Mouse (Mus musculus) left cerebral cortex, postnatal 36 days (tissue): ENCODE data around the gene Ifit1bl1. TPM values are rescaled to one million over a fixed set of nuclear protein-coding genes. Genes with fewer than 3 reads are reported as not detected.
"Not testable (repeated sequence)": the region's sequence is repeated elsewhere in the genome, so short reads cannot be mapped to it uniquely, and the experiment has no call there.

Source experiments
- DNase-seq, 2 experiments: peaks; one replicate each; pipeline ENCODE4 v3.0.0; 2021 to 2022; ENCODE audit warnings: low spot score in 2 of 2, mixed read lengths in 1 of 2
- intact Hi-C: fragments of 180-260 bp; cut with DNase I; formaldehyde crosslinking; loops from one replicate; pipeline ENCODE4 v1.15.1; 2025
- total RNA-seq, 2 experiments: library from RNA; stranded (reverse); gene quantifications; 2 replicates each; pipeline ENCODE4 v1.2.3; 2021

Ifit1bl1 gene
- total RNA-seq, 2 experiments from 2014 or later = 1.7 to 1.8 TPM

DNA sequence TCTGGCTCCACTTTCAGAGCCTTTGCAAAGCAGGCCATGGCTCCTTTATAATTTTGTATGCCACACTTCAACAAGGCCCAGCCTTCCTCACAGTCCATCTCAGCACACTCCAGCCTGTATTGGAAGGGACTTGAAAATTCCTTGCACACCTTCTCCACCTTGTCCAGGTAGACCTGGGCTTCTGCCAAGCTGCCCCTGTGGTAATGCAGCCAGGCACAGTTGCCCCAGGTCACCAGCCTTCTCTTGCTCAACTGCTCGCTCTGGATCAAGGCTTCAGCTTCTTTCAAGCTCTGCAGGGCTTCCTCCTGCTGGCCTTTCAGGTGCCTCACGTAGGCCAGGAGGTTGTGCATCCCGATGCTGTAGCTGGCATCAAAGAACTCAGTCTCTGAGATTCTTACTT is 7.2 kb downstream of the Ifit1bl1 start:
- DNase-seq, intact Hi-C loops: not testable (repeated sequence)

DNA sequence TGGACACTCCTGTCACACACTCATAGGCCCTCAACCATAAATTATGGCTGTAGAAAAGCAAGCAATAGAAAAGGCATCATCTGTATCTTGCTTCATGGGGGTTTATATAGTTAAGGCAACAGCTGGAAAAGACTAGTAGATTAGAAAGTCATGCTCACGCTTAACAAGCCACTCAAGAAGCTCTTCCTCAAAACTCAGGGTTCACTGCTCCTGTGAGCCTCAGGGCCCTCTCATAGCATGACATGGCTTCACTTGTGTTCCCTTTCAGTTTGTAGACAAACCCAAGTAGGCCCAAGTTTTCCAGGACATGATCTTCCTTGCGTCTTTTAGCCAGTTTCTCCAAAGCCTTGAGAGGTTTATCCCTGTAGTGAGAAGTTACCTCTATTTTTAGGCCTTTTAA is 8.3 kb downstream of the Ifit1bl1 start:
- no peak for DNase-seq
- intact Hi-C loops = no loop called here

DNA sequence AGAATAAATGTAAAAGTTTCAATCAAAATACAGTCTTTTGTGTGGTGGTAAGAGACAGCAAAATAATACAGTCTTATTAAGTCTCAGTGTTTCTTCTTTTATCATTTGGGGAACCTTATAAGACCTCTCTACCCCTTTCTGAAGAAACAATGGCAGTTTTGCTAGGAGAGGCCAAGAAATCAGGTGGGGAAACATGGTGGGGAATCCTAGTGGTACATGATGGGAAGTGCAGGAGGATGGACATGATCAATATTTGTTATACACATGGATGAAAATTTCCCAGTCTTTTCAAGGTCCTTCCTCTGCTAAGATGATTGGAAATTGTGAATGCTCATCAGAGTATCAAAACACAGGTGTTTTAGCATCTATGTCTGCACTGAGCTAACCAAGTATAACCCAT is 12.8 kb downstream of the Ifit1bl1 start:
- intact Hi-C loops = no loop called here
- no peak for DNase-seq

DNA sequence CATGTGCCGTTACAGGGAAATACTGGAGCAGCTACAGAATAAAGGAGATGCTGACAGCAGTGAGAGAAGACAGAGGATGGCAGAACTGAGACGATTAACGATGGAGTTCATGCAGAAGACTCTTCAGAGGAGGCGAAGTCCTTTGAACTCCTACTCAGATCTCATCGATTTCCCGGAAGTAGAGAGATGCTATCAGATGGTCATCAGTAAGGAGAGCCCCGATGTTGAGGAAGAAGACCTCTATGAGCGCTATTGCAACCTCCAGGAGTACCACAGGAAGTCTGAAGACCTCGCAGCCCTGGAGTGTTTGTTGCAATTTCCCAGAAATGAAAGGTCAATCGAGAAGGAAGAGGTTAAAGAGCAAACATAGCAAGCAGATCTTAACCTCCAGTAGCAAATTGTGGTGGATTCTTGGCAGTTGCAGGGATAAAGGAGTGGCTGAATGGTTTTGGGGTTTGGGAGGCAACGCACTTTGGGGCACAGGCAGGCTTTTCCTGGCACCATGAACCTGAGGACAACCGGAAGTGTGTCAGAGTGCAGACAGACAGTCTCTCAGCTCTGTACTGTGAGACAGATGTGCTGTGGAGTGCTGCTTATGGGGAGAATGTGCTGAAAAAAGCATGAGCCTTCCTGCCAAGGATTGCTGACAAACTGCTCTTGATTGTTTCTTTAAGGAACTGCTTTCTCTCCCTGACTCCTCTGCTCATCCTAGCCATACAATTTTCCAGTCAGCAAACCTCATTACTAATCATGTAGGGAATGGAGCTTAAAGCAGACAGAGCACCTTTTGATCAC is 13.7 kb downstream of the Ifit1bl1 start:
- intact Hi-C loops, DNase-seq: not testable (repeated sequence)

DNA sequence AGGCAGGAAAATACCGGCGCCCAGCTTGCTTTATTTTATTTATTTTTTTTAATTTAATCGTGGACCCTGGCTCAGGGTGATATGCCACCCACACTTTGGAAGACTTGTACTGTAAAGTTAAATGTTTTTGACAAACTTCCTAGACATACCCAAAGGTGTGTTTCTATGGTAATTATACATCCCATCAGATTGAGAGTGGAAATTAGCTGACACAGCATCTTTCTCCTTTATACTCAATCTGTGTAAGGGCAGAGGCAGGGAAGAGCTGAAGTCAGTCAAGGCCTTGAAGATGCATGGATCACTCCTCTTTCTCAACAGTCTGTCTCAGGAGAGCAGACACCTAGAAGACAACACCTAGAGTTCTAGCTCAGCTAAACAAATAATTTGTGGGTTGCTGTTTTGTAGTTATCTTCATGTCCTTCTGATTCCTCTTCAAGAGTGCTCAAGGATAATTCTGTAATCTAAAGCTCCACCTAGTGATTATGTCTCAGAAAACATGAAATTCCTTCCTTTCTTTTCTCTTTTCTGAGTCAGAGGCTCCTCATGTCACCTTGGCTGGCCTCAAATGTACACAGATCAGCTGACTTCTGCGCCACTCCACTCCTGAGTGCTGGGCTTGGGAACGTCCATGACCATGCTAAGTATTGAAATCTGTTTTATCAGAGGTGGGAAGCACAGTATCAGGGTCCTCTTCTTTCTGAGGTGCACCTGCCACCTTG is 15.9 kb downstream of the Ifit1bl1 start:
- DNase-seq, intact Hi-C loops: not testable (repeated sequence)

DNA sequence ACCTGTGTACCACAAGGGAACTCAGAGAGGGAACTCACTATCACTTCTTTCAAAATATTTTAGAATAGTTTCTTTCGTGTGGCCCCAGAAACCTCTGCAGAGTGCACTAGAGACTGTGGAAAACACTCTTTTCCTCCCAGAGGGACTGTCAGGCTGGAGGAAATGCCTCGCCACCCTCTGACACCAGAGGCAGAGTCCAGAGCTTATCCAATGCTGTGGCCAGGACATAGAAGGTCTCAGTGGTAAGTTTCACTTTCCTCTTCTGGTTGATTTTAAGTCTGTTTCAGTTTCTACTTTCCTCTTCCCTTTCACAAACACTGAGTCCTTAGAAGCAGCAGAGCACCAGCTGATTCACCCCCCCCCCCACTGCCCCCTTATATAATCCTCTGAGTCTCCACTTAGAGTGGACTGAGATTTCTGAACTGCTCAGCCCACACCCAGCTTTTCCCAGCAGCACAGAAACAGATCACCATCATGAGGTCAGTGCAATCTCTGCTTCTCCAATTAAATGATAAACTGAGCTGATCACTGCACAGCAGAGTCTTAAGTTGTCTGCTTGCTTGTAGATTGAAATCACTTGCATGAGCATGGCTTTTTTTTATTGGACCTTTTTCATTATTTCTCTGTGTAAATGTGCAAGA is 18.5 kb downstream of the Ifit1bl1 start, which contains the start of gene Ifit3:
TSS of gene Ifit3 (plus strand) at position 406 of the 641 bp plus-strand sequence.
- DNase-seq, intact Hi-C loops: not testable (repeated sequence)

DNA sequence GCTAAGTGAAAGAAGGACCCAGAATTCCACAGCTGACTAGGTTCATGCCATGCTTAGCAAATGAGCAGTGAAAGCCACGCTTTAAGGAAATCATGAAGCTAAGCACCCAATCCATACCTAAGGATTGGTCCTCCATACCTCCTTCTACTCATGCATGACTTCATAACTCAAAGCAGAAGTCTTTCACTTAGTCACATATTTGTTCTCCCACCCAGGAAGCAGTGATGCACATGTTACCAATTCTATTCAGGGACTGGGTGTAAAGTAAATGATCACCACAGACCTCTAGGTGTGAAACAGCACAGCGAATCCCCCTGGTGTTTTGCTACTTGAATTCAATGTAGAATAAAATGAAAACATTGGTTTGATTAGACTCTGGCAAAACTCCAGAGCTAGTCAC is 19.1 kb downstream of the Ifit1bl1 start:
- intact Hi-C loops = loop anchor here (1.0 kb wide), 1 partner anchor 24 kb away; no protein-coding TSS in a partner anchor
- DNase-seq = not testable (repeated sequence)

DNA sequence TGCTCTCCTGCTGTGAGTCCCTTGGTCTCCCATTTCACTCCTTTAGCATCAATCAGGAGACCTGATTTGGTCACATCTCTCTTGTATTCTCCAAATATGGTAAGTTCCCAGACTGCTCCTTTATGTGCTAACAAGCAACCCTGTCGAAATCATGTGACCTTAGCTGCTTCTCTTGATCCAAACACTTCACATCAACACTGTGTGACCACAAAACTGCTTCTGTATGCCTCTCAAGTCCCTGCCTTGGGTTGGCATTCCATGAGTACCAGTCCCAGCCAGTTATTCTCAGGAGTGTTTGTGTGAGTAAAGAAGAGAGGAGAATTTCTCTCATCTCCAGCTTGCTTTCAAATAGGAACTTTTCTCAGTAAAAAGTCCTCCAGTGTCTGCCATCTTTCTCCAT is 24.6 kb downstream of the Ifit1bl1 start:
- no peak for DNase-seq
- intact Hi-C loops = no loop called here

DNA sequence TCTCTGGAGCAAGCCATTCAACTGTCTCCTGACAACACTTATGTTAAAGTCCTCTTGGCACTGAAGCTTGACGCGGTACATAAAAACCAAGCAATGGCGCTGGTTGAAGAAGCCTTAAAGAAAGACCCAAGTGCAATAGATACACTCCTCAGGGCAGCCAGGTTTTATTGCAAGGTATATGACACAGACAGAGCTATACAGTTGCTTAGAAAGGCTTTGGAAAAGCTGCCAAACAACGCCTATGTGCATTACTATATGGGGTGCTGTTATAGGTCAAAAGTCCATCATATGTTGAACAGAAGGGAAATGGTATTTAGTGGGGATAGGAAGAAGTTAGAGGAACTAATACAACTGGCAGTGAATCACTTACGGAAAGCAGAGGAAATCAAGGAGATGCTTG is 28.1 kb downstream of the Ifit1bl1 start:
- DNase-seq = no peak
- intact Hi-C loops = no loop called here

DNA sequence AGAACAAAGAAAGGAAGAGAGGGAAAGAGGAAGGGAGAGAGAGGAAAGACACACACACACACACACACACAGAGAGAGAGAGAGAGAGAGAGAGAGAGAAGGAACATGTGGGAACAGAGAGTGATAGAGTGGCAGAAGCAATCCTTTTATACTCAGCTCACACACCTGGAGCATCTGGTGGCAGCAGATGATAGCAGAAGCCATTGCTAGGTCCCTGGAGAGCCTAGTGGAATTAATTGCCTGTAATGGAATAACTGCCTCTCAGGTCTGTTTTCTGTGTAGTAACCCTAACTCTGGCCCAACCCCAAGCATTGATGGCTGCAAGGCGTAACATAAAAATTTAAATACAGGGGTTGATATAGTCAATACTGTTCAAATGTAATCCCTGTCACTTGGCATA is 30.7 kb downstream of the Ifit1bl1 start:
- intact Hi-C loops = no loop called here
- DNase-seq = no peak

DNA sequence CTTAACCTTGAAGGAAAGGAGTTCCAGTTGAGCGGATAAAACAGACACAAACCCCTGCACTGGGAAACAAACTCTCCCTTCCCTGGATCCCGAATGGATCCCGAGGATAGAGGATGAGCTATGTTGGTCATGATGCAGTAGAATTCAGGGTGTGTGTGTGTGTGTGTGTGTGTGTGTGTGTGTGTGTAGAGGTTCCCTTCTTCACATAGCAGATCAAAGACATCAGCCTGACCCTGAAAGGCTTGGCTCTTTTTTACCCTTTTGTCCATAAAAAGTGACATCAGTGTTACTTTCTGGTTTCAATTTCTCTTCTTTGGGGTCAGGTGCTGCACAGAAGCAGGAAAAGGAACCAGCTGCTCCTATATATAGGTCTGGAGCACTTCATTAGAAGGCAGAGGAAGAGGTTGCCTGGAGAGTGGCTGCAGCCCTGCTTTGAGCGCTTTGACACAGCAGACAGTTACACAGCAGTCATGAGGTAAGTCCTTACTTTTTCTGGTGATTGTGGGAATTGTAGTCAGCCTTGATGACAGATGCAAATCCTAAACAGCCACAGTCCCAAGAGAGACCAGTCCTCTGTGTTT is 31.8 kb downstream of the Ifit1bl1 start:
- intact Hi-C loops = no loop called here

DNA sequence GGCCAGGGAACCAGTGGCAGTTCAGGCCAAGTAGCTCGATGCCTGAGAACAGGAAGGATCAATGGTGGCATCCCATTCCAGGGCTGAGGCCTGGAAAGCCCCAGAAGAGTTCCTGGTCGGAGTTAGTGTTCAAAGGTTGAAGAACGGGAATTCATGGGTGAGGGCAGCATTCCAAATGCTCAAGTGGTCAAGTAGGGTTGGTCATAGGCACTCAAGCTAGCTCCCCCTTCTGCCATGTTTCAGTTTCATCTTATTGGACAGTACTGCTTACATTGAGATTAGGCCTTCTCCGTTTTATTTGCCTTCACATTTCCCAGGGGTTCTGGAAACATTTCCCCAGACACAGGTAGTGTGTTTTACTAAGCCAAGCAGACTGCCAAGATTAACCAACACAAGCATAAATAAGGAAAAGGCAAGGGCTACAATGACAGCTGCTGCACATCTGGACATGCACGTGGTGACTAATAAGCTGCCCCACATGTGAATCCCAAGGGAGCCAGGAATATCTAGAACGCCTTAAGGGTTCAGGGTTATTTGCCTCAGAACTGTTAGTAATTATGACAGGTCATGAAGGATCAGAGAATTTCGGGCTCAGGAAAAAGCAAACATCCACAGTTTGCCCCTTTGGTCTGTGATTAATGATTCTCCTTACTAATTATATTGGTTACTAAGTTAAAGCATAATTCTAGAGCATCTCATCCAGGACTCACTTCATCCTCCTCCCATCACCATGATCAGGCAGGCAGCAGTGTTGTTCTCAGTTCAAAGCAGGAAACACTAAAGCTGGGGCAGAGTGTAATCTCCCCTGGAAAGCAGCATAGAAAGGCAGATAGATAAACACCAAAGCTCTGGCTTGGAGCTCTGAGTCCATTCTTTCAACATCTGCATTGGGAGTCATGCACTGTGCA is 32.5 kb downstream of the Ifit1bl1 start:
- intact Hi-C loops = no loop called here
- no peak for DNase-seq

More for the DNA sequence above, 31.8 kb downstream of the Ifit1bl1 start:
- no peak for DNase-seq

DNA sequence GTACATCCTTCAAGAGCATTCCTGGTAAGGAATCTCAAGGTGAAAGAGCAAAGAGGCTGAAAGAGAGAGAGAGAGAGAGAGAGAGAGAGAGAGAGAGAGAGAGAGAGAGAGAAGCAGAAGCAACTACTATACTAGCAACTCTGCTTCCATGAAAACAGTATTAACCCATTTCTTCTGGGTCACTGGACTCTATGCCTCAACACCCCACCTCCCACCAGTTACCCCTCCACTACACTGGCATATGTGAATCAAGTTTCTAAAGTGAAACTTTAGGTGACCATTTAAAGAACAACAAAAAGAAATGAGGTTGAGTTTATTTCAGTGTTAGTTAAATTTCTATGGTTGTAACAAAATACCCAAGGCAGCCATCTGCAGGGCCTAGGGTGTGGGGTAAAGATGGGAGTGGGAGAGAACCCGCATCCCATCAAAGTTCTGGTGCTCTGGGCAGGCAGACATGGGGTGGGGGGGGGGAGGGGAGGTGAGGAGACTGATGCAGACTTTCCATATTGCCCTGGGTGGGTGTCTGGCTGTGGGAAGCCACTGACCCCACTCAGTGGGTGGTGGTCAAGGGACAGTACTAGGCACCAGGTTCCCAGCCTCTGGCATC is 35.5 kb downstream of the Ifit1bl1 start:
- DNase-seq = no peak
- intact Hi-C loops = no loop called here

DNA sequence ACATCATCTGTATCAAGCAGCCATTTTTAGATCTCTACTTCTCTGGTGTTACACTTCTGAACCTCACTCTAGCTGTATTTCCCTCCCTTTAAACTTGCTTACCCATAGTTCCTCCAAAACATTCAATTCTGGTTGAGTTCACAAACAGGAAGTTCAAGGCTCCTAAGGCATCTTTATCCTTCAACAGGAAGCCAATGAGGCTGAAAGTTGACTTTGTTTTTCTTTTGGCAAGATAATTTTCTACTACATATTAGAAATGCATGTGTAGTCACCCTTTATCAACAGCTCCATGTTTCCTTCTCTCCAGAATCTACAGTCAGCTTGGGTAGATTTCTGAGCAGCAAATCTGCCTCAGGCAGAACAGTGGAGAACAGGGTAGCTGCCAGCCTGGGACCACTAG is 39.2 kb downstream of the Ifit1bl1 start:
- no peak for DNase-seq
- intact Hi-C loops = no loop called here

DNA sequence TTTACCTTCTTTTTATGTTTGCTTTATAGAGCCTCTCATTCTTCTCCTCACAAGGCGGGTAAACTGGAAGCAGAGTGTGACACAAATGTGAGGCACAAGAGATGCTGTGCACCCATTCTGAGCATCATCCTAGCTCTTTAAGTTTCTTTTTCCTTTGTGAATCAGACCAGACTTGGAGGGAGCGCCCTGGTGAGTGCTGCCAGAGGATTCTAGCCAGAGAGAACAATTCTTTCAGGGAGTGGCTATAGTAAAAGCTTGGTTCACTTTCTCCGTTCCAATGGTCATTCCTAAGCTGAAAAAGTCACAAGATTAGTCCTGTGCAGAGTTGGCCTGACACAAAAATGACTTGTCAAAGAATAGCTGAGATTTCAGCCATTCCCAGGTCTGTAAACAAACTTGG is 45.1 kb downstream of the Ifit1bl1 start:
- DNase-seq = no peak
- intact Hi-C loops = no loop called here

DNA sequence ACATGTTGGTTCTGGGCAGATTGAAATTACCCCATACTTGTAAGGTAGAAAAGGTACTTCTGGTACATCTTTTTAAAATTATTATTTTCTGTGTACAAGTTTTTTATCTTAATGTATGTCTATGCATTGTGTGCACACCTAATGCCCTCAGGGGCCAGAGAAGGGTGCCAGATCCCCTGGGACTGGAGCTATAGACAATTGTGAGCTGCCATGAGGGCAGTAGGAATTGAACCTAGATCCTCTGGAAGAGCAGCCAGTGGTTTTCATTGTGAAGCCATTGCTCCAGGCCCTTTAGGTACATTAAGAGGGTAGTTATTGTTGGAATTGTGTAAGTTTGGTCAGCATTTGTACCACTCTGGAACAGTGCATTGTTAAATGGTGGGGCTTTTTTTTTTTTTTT is 47.7 kb downstream of the Ifit1bl1 start:
- no peak for DNase-seq
- intact Hi-C loops = loop anchor here (5.0 kb wide), 1 partner anchor 217 kb away; no protein-coding TSS in a partner anchor

DNA sequence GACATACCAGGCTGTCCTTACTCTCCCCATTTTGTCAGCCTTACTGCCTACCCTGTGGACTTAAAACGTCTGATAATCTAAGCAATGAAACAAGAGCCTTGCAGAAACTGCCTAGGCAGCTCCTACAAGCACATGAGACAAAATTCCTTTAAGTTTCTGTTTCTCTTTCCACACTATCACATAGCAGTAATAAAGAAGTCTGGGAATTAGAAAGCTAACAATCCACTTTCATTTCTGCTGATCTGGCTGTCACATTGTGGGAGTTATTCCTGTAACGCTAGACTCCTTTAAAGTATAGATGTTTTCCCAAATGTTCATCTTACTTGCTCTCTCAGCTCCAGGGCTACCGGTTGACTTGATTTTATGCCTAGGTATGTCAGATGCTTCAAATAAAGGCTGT is 48.2 kb downstream of the Ifit1bl1 start:
- DNase-seq = no peak
- intact Hi-C loops = loop anchor here (5.0 kb wide), 1 partner anchor 216 kb away; no protein-coding TSS in a partner anchor

DNA sequence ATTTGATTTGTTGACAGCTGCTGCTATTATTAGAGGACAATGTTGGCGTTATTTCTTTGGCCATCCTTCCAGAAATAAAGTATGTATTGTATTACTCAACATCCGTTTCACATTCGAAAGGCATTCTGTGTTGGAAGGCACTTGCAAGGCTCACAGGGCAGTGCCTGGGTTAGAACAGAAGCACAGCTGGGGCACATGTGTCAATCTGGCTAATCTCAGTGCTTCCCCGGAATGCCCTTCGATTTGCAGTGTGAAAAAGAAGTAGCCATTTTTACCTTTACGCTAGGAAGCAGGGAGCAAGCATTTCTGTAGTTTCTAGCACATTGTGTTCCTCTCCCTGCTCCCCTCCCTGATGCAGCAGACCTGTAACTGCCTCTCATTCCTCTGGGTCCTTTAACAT is 48.7 kb downstream of the Ifit1bl1 start:
- intact Hi-C loops = loop anchor here (5.0 kb wide), 1 partner anchor 216 kb away; no protein-coding TSS in a partner anchor

More for the DNA sequence above, 48.7 kb downstream of the Ifit1bl1 start:
- no peak for DNase-seq
